Mouse (Mus musculus) bone marrow macrophage, adult 2 months (primary cell): ENCODE data around the gene Ift140.

Experiments used
- CTCF ChIP-seq: IDR thresholded peaks from 2 replicates; pipeline ENCODE4 v1.5.1; 2012; ENCODE audit warnings: low read depth, mild to moderate bottlenecking, low read length, moderate library complexity
- POLR2A ChIP-seq: IDR thresholded peaks from 2 replicates; pipeline ENCODE4 v1.6.1; 2012; ENCODE audit warnings: mild to moderate bottlenecking, low read depth, low read length, borderline replicate concordance

- TF ChIP-seq CTCF (no peak), POLR2A (no peak)
These were observed 80.3 kb downstream of the Ift140 start for GRCm38 (mm10) chr17:25096221-25096620.
